Mouse (Mus musculus) lung, embryonic 16.5 days (tissue): ENCODE results near the gene Commd7. TPM values are rescaled to one million over a fixed set of nuclear protein-coding genes. Genes with fewer than 3 reads are reported as not detected.
"Not testable (repeated sequence)": the region's sequence is repeated elsewhere in the genome, so short reads cannot be mapped to it uniquely, and the experiment has no call there.

Source experiments
- ATAC-seq: fragments of 200-750 bp; cut with Nextera tagmentation; 2 replicates; pipeline ENCODE4 v1.8.0; 2017; ENCODE audit warnings: low read depth, mild to moderate bottlenecking, moderate library complexity
- H3K27ac ChIP-seq: fragments of 300-500 bp; sonication (generic); 2 replicates; pipeline ENCODE4 v1.5.1; 2014; ENCODE audit warnings: mild to moderate bottlenecking, control low read depth, low read length
- H3K27me3 ChIP-seq: fragments of 300-500 bp; sonication (generic); 2 replicates; pipeline ENCODE4 v1.6.1; 2014; ENCODE audit warnings: low read depth, low read length, mixed read lengths; ENCODE audit not compliant: control insufficient read depth, insufficient read depth
- H3K36me3 ChIP-seq: fragments of 300-500 bp; sonication (generic); 2 replicates; pipeline ENCODE4 v1.6.1; 2014; ENCODE audit warnings: low read length; ENCODE audit not compliant: control insufficient read depth, insufficient read depth
- H3K4me1 ChIP-seq: fragments of 300-500 bp; sonication (generic); replicated peaks from 2 replicates; pipeline ENCODE4 v1.6.1; 2014; ENCODE audit warnings: low read length, mixed read lengths; ENCODE audit not compliant: control insufficient read depth, insufficient read depth
- H3K4me2 ChIP-seq: fragments of 300-500 bp; sonication (generic); 2 replicates; pipeline ENCODE4 v1.6.1; 2014; ENCODE audit warnings: low read depth, low read length, control low read depth
- H3K4me3 ChIP-seq: fragments of 300-500 bp; sonication (generic); 2 replicates; pipeline ENCODE4 v1.5.1; 2014; ENCODE audit warnings: mild to moderate bottlenecking, low read length, control low read depth
- H3K9ac ChIP-seq: fragments of 300-500 bp; sonication (generic); 2 replicates; pipeline ENCODE4 v1.6.1; 2014; ENCODE audit warnings: low read length, control low read depth
- H3K9me3 ChIP-seq: fragments of 300-500 bp; sonication (generic); 2 replicates; pipeline ENCODE4 v1.6.1; 2016; ENCODE audit warnings: low read length; ENCODE audit not compliant: control insufficient read depth
- WGBS: fragments of 180-500 bp; shearing (Covaris S2); extraction: QIAGEN DNeasy Blood & Tissue Kit; methylation state at CpG from one replicate; pipeline ENCODE4 v1.1.7; 2014; 5-methylcytosine and 5-hydroxymethylcytosine counted together
- polyA plus RNA-seq: library from polyadenylated mRNA; unstranded; fragments of >200 nt; fragmentation: Nextera tagmentation; extraction: Ambion mirVana; gene quantifications from 2 replicates; pipeline ENCODE4 v1.2.1, GENCODE M21; 2015

Commd7 gene
- 81.0 and 81.4 TPM in 2 replicates for polyA plus RNA-seq

DNA sequence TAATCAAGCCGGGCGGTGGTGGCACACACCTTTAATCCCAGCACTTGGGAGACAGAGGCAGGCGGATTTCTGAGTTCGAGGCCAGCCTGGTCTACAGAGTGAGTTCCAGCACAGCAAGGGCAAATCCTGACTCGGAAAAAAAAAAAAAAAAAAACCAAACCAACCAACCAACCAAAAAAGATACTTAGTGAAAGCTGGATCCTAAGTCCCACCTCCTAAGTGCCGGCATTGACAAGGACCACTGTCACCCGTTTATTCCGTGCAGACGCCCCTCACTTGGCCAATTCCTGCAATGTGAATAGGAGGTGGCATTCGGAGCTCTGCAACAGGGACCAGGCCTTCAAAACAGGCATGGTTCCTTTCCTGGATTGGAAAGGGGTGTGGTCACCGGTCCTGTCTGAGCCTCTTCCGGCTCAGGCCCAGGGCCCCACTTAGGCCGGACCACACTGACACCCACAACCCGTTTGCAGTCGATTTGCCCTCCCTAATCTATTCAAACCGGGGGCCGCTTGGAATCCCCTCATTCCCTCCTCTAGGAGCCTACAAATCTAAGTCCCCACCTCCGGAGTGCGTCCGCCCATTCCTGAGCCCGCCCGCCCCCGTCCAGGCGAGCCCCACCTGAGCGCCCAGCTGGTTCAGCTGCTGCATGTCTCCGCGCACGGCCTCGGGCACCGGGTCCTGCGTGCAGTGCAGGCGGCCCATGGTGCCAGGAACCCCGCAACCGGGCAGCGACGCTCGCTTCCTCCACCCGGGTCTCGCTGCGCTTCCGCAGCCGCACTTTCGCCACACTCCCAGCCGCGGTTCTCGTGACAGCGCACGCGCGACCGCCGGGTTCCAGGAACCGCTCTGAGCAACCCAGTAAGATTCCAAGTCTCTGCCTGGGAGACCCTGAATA is at the start of gene Commd7:
TSS of gene Commd7 (minus strand) at position 806 of the 895 bp plus-strand sequence.
- peak within 1 kb of the TSS; percentile 99 for H3K9ac ChIP-seq
- peaks cover 13% of the 10 kb centered on the region for H3K36me3 ChIP-seq
- peak; percentile 93 for ATAC-seq
- no peaks in the 10 kb centered on the region for H3K9me3 ChIP-seq
- H3K27ac ChIP-seq, result peak within 1 kb of the TSS; percentile 96
- H3K4me3 ChIP-seq, result peak within 1 kb of the TSS; percentile 97
- no peaks in the 10 kb centered on the region for H3K27me3 ChIP-seq
- peak within 1 kb of the TSS; percentile 81 for H3K4me2 ChIP-seq
- peaks cover 9% of the 10 kb centered on the region for H3K4me1 ChIP-seq
- WGBS, result 4% methylated on average over 47 of the region's 53 CpGs

DNA sequence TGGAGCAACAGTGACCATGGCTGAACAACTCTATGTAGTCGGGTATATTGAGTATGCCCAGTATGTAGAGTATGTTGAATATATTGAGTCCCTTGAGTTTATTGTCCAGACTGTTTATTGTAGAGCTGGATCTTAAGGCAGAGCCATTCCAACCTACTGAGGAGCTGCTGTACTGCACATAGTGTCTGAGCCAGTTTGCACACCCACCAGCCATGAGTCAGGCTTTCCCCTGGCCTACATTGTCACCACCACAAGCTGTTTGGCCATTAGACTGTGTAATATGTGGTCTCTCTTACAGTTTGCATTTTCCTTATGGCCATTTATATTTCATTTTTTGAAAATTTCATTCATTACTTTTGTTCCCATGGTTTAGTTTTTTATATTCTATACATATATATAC is 47.4 kb upstream of the Commd7 start:
- no peak overlapping the region for H3K9ac ChIP-seq
- H3K9me3 ChIP-seq, result no peaks in the 10 kb centered on the region
- H3K4me1 ChIP-seq, result no peaks in the 10 kb centered on the region
- WGBS, result 86% methylated on average over 1 of the region's 1 CpGs
- ATAC-seq, result no peak
- H3K4me2 ChIP-seq, result no peak overlapping the region
- H3K36me3 ChIP-seq, result peaks cover 6% of the 10 kb centered on the region; the same call in 1 of the 2 replicates
- H3K27ac ChIP-seq, result no peak overlapping the region
- no peaks in the 10 kb centered on the region for H3K27me3 ChIP-seq
- no peak overlapping the region for H3K4me3 ChIP-seq

DNA sequence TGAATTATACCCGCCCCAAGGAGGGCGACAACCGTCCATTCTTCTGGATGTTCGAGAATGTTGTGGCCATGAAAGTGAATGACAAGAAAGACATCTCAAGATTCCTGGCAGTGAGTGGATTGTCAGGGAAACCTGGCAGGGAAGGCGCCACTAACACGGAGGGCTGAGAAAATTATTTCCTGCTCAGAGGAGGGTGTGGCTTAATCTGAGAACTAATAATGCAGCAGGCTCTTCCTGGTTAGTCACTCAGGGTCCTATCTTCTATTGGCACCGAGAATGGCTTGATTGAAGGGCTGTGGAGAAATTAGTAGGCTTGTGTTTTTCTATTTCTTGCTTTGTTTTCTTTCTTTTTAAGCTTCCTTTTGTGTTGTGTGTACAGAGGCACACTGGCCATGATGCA is 45.0 kb upstream of the Commd7 start:
- Histone ChIP-seq H3K4me2 (no peak overlapping the region), H3K4me3 (no peak overlapping the region), H3K27me3 (no peaks in the 10 kb centered on the region), H3K36me3 (peaks cover 6% of the 10 kb centered on the region; the same call in 1 of the 2 replicates), H3K4me1 (no peaks in the 10 kb centered on the region), H3K9ac (no peak overlapping the region), H3K27ac (no peak overlapping the region), H3K9me3 (no peaks in the 10 kb centered on the region)
- 80% methylated on average over 7 of the region's 7 CpGs for WGBS
- ATAC-seq, result no peak

DNA sequence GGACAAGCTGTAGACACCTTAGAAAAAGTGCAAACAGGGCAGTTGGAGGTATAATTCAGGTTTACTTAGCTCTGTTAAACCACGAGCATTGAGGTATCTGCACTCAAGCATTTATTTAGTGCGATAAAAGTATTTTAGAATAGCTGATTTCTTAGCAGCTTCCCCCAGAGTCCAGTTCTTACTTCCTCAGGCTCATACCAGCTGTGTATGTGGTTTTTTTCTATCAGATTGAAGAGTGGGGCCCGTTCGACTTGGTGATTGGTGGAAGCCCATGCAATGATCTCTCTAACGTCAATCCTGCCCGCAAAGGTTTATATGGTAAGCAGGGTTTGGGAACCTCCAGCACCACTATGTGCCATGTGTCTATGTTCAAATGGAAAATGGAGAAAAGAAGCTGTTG is 44.4 kb upstream of the Commd7 start:
- Histone ChIP-seq H3K36me3 (peaks cover 6% of the 10 kb centered on the region; the same call in 1 of the 2 replicates), H3K4me1 (no peaks in the 10 kb centered on the region), H3K9me3 (no peaks in the 10 kb centered on the region), H3K4me3 (no peak overlapping the region), H3K9ac (no peak overlapping the region), H3K27me3 (no peaks in the 10 kb centered on the region), H3K27ac (no peak overlapping the region), H3K4me2 (no peak overlapping the region)
- 91% methylated on average over 6 of the region's 6 CpGs for WGBS
- no peak for ATAC-seq

GRCm38 (mm10) chr2:153675364-153675763 is 42.8 kb upstream of the Commd7 start:
- not testable (repeated sequence) for H3K9ac ChIP-seq, H3K4me3 ChIP-seq, H3K27me3 ChIP-seq, ATAC-seq, H3K27ac ChIP-seq, H3K4me2 ChIP-seq, H3K9me3 ChIP-seq, H3K4me1 ChIP-seq, H3K36me3 ChIP-seq
- 36% methylated on average over 1 of the region's 1 CpGs for WGBS

DNA sequence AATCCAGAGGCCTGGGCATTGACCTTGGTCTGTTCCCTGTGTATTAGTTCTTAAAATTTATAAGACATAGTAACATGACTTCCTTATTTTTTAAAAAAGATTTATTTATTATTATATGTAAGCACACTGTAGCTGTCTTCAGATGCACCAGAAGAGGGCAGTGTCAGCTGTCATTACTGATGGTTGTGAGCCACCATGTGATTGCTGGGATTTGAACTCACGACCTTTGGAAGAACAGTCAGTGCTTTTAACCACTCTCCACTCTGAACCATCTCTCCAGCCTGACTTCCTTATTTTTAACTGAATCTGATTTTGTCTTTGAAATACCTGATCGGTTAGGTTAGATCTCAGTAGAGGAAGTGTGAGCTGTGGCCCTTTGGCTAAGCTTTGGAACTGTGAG is 40.0 kb upstream of the Commd7 start:
- WGBS, result 81% methylated on average over 2 of the region's 2 CpGs
- no peak overlapping the region for H3K4me2 ChIP-seq
- H3K36me3 ChIP-seq, result peaks cover 2% of the 10 kb centered on the region; the same call in 1 of the 2 replicates
- no peak overlapping the region for H3K9ac ChIP-seq
- no peak for ATAC-seq
- no peaks in the 10 kb centered on the region for H3K9me3 ChIP-seq
- no peaks in the 10 kb centered on the region for H3K4me1 ChIP-seq
- no peaks in the 10 kb centered on the region for H3K27me3 ChIP-seq
- no peak overlapping the region for H3K27ac ChIP-seq
- no peak overlapping the region for H3K4me3 ChIP-seq

DNA sequence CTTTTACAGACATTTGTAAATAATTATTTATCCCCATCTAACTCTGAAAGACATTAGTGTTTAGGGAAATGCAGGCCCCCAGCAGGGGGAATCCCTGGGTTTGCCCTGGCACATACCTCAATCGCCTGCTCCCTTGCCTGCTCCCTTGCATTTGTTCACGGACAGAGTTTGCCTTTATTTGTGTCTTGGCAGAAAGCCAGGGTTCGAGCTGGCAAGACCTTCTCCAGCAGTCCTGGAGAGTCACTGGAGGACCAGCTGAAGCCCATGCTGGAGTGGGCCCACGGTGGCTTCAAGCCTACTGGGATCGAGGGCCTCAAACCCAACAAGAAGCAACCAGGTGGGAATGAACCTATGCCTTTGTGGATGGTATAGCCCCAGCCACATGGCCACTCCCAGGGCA is 37.5 kb upstream of the Commd7 start:
- Histone ChIP-seq H3K4me2 (no peak overlapping the region), H3K36me3 (0 out of 2 replicates have a peak, but pooled peaks cover 2% of the 10 kb centered on the region), H3K27ac (no peak overlapping the region), H3K9ac (no peak overlapping the region), H3K9me3 (no peaks in the 10 kb centered on the region), H3K4me1 (no peaks in the 10 kb centered on the region), H3K27me3 (no peaks in the 10 kb centered on the region), H3K4me3 (no peak overlapping the region)
- 34% methylated on average over 5 of the region's 5 CpGs for WGBS
- no peak for ATAC-seq

- 61% methylated on average over 7 of the region's 7 CpGs for WGBS
- no peak; the same call in 1 of the 2 replicates for ATAC-seq
- Histone ChIP-seq H3K4me3 (no peak overlapping the region), H3K9me3 (no peaks in the 10 kb centered on the region), H3K4me1 (no peaks in the 10 kb centered on the region), H3K4me2 (no peak overlapping the region), H3K36me3 (0 out of 2 replicates have a peak, but pooled peaks cover 2% of the 10 kb centered on the region), H3K9ac (no peak overlapping the region), H3K27me3 (no peaks in the 10 kb centered on the region), H3K27ac (no peak overlapping the region)
These were observed 36.3 kb upstream of the Commd7 start for GRCm38 (mm10) chr2:153668754-153669376.

DNA sequence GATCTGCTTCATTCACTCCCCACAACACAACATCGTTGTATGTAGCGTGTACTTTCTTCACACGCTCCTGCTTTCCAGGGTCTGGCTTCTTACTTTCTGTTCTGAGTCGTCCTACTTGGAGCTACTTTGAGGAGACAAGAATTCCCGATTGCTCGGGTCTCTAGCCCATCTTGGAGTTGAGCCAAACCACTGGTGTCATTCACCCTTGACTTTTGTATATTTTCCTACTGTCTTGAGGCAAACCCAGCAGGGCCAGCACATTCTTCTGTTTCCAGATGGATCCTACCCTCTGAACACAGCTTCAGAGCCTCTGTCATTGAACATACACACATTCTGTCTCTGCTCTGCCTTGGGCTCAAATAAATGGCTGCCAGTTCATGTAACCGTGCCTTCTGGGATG is 32.8 kb upstream of the Commd7 start:
- H3K9me3 ChIP-seq, result no peaks in the 10 kb centered on the region
- no peak overlapping the region for H3K4me3 ChIP-seq
- H3K9ac ChIP-seq, result no peak overlapping the region
- no peaks in the 10 kb centered on the region for H3K4me1 ChIP-seq
- no peak overlapping the region for H3K27ac ChIP-seq
- H3K36me3 ChIP-seq, result peaks cover 5% of the 10 kb centered on the region; the same call in 1 of the 2 replicates
- no peaks in the 10 kb centered on the region for H3K27me3 ChIP-seq
- H3K4me2 ChIP-seq, result no peak overlapping the region
- WGBS, result 71% methylated on average over 7 of the region's 7 CpGs
- ATAC-seq, result no peak
